Mouse (Mus musculus) forebrain, embryonic 10.5 days (tissue): ENCODE results near the gene Sorcs3. TPM values are rescaled to one million over a fixed set of nuclear protein-coding genes. Genes with fewer than 3 reads are reported as not detected.

Experiments used
- DNase-seq: peaks from one replicate; pipeline ENCODE4 v3.0.0-alpha.2; 2017; ENCODE audit warnings: low spot score; ENCODE audit errors: extremely low spot score
- H3K27ac ChIP-seq: fragments of 300-500 bp; sonication (generic); 2 replicates; pipeline ENCODE4 v1.5.1; 2016; ENCODE audit warnings: mild to moderate bottlenecking
- H3K27me3 ChIP-seq: fragments of 300-500 bp; sonication (generic); 2 replicates; pipeline ENCODE4 v1.6.1; 2016; ENCODE audit warnings: mild to moderate bottlenecking; ENCODE audit not compliant: poor library complexity, severe bottlenecking
- H3K36me3 ChIP-seq: fragments of 300-500 bp; sonication (generic); replicated peaks from 2 replicates; pipeline ENCODE4 v1.6.1; 2016; ENCODE audit warnings: mild to moderate bottlenecking, moderate library complexity
- H3K4me1 ChIP-seq: fragments of 300-500 bp; sonication (generic); 2 replicates; pipeline ENCODE4 v1.6.1; 2016
- H3K4me3 ChIP-seq: fragments of 300-500 bp; sonication (generic); 2 replicates; pipeline ENCODE4 v1.5.1; 2016; ENCODE audit warnings: mild to moderate bottlenecking, moderate library complexity
- H3K9me3 ChIP-seq: fragments of 300-500 bp; sonication (generic); 2 replicates; pipeline ENCODE4 v1.6.1; 2016; ENCODE audit warnings: mild to moderate bottlenecking, moderate library complexity
- WGBS: fragments of 180-500 bp; shearing (Covaris S2); methylation state at CpG from one replicate; pipeline ENCODE4 v1.1.7; 2016; 5-methylcytosine and 5-hydroxymethylcytosine counted together
- polyA plus RNA-seq: library from polyadenylated mRNA; unstranded; fragments of >200 nt; fragmentation: Nextera tagmentation; extraction: Ambion mirVana; gene quantifications from 2 replicates; pipeline ENCODE4 v1.2.1, GENCODE M21; 2016

Sorcs3 gene
- polyA plus RNA-seq, 1 experiment from 2014 or later, result 0.71 TPM

DNA sequence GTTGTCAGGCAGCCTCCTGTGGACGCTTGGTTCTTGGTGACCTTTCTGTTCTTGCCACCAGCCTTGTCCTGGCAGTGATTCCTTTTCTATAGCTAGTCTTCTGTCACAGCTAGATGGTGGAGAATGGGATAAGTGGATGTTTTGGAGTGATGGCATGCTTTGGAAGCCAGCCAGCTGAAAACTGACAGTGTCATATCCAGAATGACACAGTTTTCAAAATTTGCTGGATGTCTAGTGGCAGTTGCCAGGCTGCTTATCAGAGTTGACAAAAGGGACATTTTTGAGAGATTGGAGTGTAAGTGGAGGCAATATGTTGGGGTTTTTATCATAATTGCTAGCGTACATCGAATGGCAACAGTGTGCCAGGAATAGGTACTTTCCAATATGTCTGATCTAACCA, 212.5 kb downstream of the Sorcs3 start:
- Histone ChIP-seq H3K9me3 (no peaks in the 10 kb centered on the region), H3K4me3 (no peak overlapping the region)
- DNase-seq, result no peak

GRCm38 (mm10) chr19:48429263-48429662, 223.4 kb downstream of the Sorcs3 start:
- no peak overlapping the region for H3K4me3 ChIP-seq
- H3K9me3 ChIP-seq, result no peaks in the 10 kb centered on the region
- no peaks in the 10 kb centered on the region for H3K27me3 ChIP-seq
- WGBS, result 88% methylated on average over 4 of the region's 4 CpGs
- no peaks in the 10 kb centered on the region for H3K36me3 ChIP-seq
- no peak overlapping the region for H3K27ac ChIP-seq
- DNase-seq, result no peak
- peaks cover 9% of the 10 kb centered on the region for H3K4me1 ChIP-seq

More for the DNA sequence above, 212.5 kb downstream of the Sorcs3 start:
- 79% methylated on average over 3 of the region's 3 CpGs for WGBS
- H3K27me3 ChIP-seq, result no peaks in the 10 kb centered on the region
- H3K27ac ChIP-seq, result no peak overlapping the region
- no peaks in the 10 kb centered on the region for H3K36me3 ChIP-seq
- no peaks in the 10 kb centered on the region for H3K4me1 ChIP-seq

GRCm38 (mm10) chr19:48429755-48430154, 223.9 kb downstream of the Sorcs3 start:
- WGBS, result 25% methylated on average over 2 of the region's 2 CpGs
- Histone ChIP-seq H3K4me1 (peaks cover 9% of the 10 kb centered on the region), H3K36me3 (no peaks in the 10 kb centered on the region), H3K27me3 (no peaks in the 10 kb centered on the region), H3K27ac (no peak overlapping the region), H3K9me3 (no peaks in the 10 kb centered on the region), H3K4me3 (no peak overlapping the region)
- no peak for DNase-seq

GRCm38 (mm10) chr19:48430328-48430727, 224.5 kb downstream of the Sorcs3 start:
- H3K36me3 ChIP-seq, result no peaks in the 10 kb centered on the region
- WGBS, result 91% methylated on average over 5 of the region's 5 CpGs
- no peaks in the 10 kb centered on the region for H3K9me3 ChIP-seq
- H3K4me1 ChIP-seq, result peaks cover 9% of the 10 kb centered on the region
- no peaks in the 10 kb centered on the region for H3K27me3 ChIP-seq
- DNase-seq, result no peak
- H3K4me3 ChIP-seq, result no peak overlapping the region
- no peak overlapping the region for H3K27ac ChIP-seq

DNA sequence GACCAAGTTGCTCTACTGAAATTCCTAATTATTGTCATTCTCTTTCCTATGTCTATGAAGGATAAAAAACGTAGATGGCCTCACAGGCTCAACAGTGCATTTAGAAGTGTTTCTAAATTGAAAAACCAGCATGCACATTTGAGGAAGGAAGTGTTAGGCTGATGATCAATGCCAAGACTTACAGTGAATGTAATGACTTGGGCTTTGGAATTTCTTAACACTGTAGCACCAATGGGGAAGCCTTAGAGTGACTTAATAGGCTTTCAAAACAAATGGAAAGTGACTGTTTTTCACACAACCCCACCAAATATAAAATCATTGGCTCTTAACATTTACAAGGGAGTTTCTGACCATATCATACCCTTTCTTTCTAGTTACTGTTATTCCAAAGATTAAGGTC, 232.6 kb downstream of the Sorcs3 start:
- WGBS, result 89% methylated on average over 1 of the region's 1 CpGs

GRCm38 (mm10) chr19:48461141-48461540, 255.3 kb downstream of the Sorcs3 start:
- Histone ChIP-seq H3K4me1 (no peaks in the 10 kb centered on the region), H3K27ac (no peak overlapping the region), H3K9me3 (no peaks in the 10 kb centered on the region), H3K27me3 (no peaks in the 10 kb centered on the region), H3K4me3 (no peak overlapping the region), H3K36me3 (no peaks in the 10 kb centered on the region)
- 93% methylated on average over 5 of the region's 5 CpGs for WGBS
- DNase-seq, result no peak

More for the DNA sequence above, 232.6 kb downstream of the Sorcs3 start:
- Histone ChIP-seq H3K9me3 (no peaks in the 10 kb centered on the region), H3K4me1 (no peaks in the 10 kb centered on the region), H3K36me3 (no peaks in the 10 kb centered on the region), H3K4me3 (no peak overlapping the region), H3K27me3 (no peaks in the 10 kb centered on the region), H3K27ac (no peak overlapping the region)
- no peak for DNase-seq

DNA sequence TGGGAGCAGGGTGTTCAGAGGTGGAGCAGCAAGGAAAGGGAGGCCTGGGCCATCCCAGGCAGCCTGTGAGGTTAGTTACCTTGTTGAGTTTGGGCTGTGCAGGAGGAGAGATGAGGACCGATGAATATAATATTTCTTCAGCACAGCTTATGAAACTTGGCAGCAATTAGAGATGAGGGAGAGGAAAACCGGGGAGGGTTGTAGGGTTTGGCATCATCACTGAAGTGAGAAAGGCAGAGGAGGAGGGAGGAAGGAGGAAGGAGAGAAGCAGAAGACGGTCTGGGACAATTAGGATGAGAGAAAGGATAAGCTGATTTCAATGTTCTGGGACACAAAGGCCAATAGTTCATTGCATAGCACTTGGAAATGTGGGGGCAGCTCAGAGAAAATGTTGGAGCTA, 256.6 kb downstream of the Sorcs3 start:
- no peak for DNase-seq
- H3K27ac ChIP-seq, result no peak overlapping the region
- H3K36me3 ChIP-seq, result no peaks in the 10 kb centered on the region
- no peaks in the 10 kb centered on the region for H3K4me1 ChIP-seq
- WGBS, result 88% methylated on average over 3 of the region's 3 CpGs
- no peaks in the 10 kb centered on the region for H3K27me3 ChIP-seq
- H3K9me3 ChIP-seq, result no peaks in the 10 kb centered on the region
- H3K4me3 ChIP-seq, result no peak overlapping the region

- Histone ChIP-seq H3K9me3 (no peaks in the 10 kb centered on the region), H3K27ac (no peak overlapping the region), H3K4me3 (no peak overlapping the region), H3K27me3 (no peaks in the 10 kb centered on the region), H3K36me3 (no peaks in the 10 kb centered on the region), H3K4me1 (no peaks in the 10 kb centered on the region)
- DNase-seq, result no peak
- WGBS, result 93% methylated on average over 3 of the region's 3 CpGs
Measured at GRCm38 (mm10) chr19:48463494-48463893, 257.7 kb downstream of the Sorcs3 start.

DNA sequence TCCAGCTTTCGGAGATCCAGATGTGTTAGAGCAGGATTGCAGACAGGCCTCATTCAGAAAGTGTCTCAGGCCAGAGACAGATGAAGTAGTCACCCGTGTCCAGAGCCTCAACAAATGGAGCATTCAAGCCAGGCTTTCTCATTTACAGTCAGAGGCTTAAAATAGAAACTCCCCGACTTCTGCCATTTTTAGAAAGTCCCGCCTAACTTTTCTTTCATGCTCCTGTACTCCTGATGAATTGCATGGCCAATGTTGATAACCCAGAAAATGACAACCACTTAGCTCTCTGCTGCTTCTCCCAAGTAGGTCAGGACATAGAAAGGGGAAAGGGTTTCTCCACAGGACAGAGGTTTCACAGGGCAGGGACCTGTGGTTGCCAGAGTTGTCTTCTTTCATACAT, 261.6 kb downstream of the Sorcs3 start:
- Histone ChIP-seq H3K4me3 (no peak overlapping the region), H3K27me3 (no peaks in the 10 kb centered on the region), H3K36me3 (no peaks in the 10 kb centered on the region), H3K4me1 (no peaks in the 10 kb centered on the region), H3K9me3 (no peaks in the 10 kb centered on the region), H3K27ac (no peak overlapping the region)
- 72% methylated on average over 4 of the region's 4 CpGs for WGBS
- no peak for DNase-seq

GRCm38 (mm10) chr19:48469791-48470410, 264.1 kb downstream of the Sorcs3 start:
- H3K4me3 ChIP-seq, result no peak overlapping the region
- 93% methylated on average over 4 of the region's 4 CpGs for WGBS

GRCm38 (mm10) chr19:48471927-48472326, 266.1 kb downstream of the Sorcs3 start:
- no peak overlapping the region for H3K4me3 ChIP-seq
- no peaks in the 10 kb centered on the region for H3K36me3 ChIP-seq
- no peak for DNase-seq
- WGBS, result 66% methylated on average over 5 of the region's 5 CpGs
- H3K27ac ChIP-seq, result no peak overlapping the region
- no peaks in the 10 kb centered on the region for H3K4me1 ChIP-seq
- H3K27me3 ChIP-seq, result no peaks in the 10 kb centered on the region
- H3K9me3 ChIP-seq, result no peaks in the 10 kb centered on the region

More at GRCm38 (mm10) chr19:48469791-48470410, 264.1 kb downstream of the Sorcs3 start:
- Histone ChIP-seq H3K27me3 (no peaks in the 10 kb centered on the region), H3K4me1 (no peaks in the 10 kb centered on the region), H3K36me3 (no peaks in the 10 kb centered on the region), H3K9me3 (no peaks in the 10 kb centered on the region), H3K27ac (no peak overlapping the region)
- no peak for DNase-seq

DNA sequence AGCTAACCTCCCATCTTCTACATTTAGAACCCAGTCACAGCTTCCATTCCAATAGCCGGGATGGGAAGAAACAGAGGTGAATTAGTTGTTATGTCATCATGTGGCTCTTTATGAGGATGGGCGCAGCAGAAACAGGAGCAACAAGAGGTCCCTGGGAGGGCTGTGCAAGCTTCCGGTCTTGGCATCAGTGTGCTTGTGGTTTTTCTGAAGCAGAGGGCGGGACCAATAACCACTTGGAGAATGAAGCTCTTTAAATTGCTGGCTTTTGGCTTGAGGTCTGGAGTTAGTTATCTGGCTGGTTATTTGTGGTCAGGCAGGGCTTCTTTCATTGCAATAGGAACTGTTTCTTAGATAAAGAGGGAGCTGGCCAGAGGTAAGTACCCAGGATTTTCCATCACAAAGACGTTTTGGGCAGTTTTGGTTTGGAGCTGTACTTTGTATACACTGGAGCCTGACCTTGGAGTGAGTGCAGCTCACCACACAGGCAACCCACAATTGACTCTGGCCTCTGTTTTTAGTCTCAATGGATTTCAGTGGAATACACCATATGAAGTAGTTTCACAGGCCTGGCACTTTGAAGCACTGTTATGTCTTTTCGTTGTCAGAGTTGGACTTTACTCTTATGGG, 270.1 kb downstream of the Sorcs3 start:
- no peaks in the 10 kb centered on the region for H3K9me3 ChIP-seq
- H3K27me3 ChIP-seq, result no peaks in the 10 kb centered on the region
- 81% methylated on average over 6 of the region's 6 CpGs for WGBS
- no peak overlapping the region for H3K4me3 ChIP-seq
- no peaks in the 10 kb centered on the region for H3K4me1 ChIP-seq
- DNase-seq, result no peak
- no peak overlapping the region for H3K27ac ChIP-seq
- H3K36me3 ChIP-seq, result no peaks in the 10 kb centered on the region

- no peak for DNase-seq
- 52% methylated on average over 2 of the region's 2 CpGs for WGBS
- H3K9me3 ChIP-seq, result no peaks in the 10 kb centered on the region
Measured at GRCm38 (mm10) chr19:48478864-48479263, 273.0 kb downstream of the Sorcs3 start.

More at GRCm38 (mm10) chr19:48478864-48479263, 273.0 kb downstream of the Sorcs3 start:
- Histone ChIP-seq H3K27me3 (no peaks in the 10 kb centered on the region), H3K4me1 (no peaks in the 10 kb centered on the region), H3K36me3 (no peaks in the 10 kb centered on the region), H3K4me3 (no peak overlapping the region), H3K27ac (no peak overlapping the region)
